Mouse (Mus musculus): Measurements from ENCODE around the gene Olfr1377. TPM values are rescaled to one million over a fixed set of nuclear protein-coding genes. Genes with fewer than 3 reads are reported as not detected.
A peak's percentile ranks its signal among the peaks of the same experiment; 100 is the strongest.

Olfr1377 gene
- not detected in 2 replicates for polyA plus RNA-seq (2015; fragmentation: Nextera tagmentation; extraction: Ambion mirVana)

DNA sequence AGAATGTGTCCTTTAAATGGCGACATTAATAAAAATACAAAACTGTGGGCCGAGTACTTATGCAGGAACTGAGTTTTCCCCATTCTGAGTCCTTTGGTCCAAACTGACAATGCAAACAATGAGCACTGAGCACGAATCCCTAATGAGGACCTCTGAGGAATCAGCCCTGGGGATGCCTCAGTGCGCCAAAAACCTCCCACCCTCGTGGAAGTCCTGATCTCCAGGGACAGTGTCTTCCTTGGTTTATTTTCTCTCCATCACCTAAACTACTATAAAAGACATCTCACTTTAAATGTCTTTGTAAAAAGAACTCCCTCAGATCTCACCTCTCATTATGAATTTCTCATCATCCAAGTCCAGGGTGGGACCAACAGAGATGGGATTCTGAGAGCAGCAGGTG, at the start of gene Olfr1377:
Gene Olfr1377 (plus strand): TSS at position 301 of the 400 bp plus-strand sequence.
- ATAC-seq (replicated peaks; ENCODE audit: extremely low read depth, insufficient read depth, low FRiP score) = no peak
- Histone ChIP-seq H3K9me3 (replicated peaks; ENCODE audit: control insufficient read depth, low read length) (no peaks in the 10 kb centered on the region), H3K27me3 (ENCODE audit: control insufficient read depth, insufficient read depth, low read length) (peaks cover 21% of the 10 kb centered on the region), H3K4me2 (ENCODE audit: low read depth, low read length) (no peak within 1 kb of the TSS), H3K4me3 (ENCODE audit: low read length) (no peak within 1 kb of the TSS), H3K27ac (ENCODE audit: low read length) (no peak within 1 kb of the TSS), H3K4me1 (ENCODE audit: control insufficient read depth, insufficient read depth, low read length) (no peaks in the 10 kb centered on the region), H3K9ac (ENCODE audit: low read length) (no peak within 1 kb of the TSS), H3K36me3 (ENCODE audit: control insufficient read depth, insufficient read depth) (no peaks in the 10 kb centered on the region)
- WGBS = 64% methylated on average over 5 of the region's 5 CpGs

DNA sequence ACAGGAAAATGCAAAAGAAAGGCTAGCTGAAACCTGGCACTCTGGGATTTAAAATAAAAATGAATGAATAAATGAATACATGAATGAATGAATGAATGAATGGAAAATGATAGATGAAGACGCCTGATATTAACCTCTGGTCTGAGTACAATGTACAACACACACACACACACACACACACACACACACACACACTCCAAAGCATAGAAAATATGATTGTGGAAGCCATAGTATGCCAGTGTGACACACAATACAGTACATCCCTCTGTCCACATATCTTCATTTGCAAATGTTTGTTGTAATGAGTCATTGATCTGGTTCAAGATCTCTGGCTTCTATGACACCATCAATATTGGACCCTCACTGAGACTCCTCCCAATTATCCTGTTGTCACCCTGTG, 49.7 kb upstream of the Olfr1377 start:
- H3K4me1 ChIP-seq (ENCODE audit: control insufficient read depth, insufficient read depth, low read length) = peaks cover 7% of the 10 kb centered on the region
- no peak overlapping the region; the same call in 1 of the 2 replicates for H3K4me3 ChIP-seq (ENCODE audit: low read length)
- H3K27ac ChIP-seq (ENCODE audit: low read length) = no peak overlapping the region
- peak overlapping the region; percentile 87; the same call in 1 of the 2 replicates for H3K9ac ChIP-seq (ENCODE audit: low read length)
- H3K4me2 ChIP-seq (ENCODE audit: low read depth, low read length) = peak overlapping the region; percentile 81
- no peaks in the 10 kb centered on the region for H3K36me3 ChIP-seq (ENCODE audit: control insufficient read depth, insufficient read depth)
- no peak for ATAC-seq (replicated peaks; ENCODE audit: extremely low read depth, insufficient read depth, low FRiP score)
- H3K9me3 ChIP-seq (replicated peaks; ENCODE audit: control insufficient read depth, low read length) = no peaks in the 10 kb centered on the region
- H3K27me3 ChIP-seq (ENCODE audit: control insufficient read depth, insufficient read depth, low read length) = peaks cover 6% of the 10 kb centered on the region
- 86% methylated on average over 1 of the region's 1 CpGs for WGBS

DNA sequence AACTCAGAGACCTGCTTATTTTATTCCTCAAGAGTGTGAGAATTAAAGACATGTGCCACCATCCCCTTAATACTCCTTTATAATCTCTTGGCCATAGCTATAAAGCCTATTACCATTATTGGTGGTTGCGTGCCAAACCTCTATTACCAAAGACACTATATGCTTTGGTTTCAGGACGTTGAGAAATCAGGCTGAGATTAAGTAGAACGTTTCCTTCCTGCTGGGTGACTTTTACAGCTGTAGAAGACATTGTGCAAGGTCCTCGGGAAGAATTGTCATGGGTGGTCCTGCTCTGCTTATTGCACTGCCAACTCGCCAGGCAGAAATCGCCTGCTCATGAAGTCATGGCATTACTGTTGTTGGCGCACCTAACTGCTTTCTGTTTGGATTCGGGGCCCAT, 43.3 kb upstream of the Olfr1377 start:
- H3K4me3 ChIP-seq (ENCODE audit: low read length) = no peak overlapping the region
- no peak overlapping the region for H3K27ac ChIP-seq (ENCODE audit: low read length)
- H3K27me3 ChIP-seq (ENCODE audit: control insufficient read depth, insufficient read depth, low read length) = 0 out of 2 replicates have a peak, but pooled peaks cover 2% of the 10 kb centered on the region
- H3K9me3 ChIP-seq (replicated peaks; ENCODE audit: control insufficient read depth, low read length) = no peaks in the 10 kb centered on the region
- H3K4me1 ChIP-seq (ENCODE audit: control insufficient read depth, insufficient read depth, low read length) = no peaks in the 10 kb centered on the region
- H3K36me3 ChIP-seq (ENCODE audit: control insufficient read depth, insufficient read depth) = no peaks in the 10 kb centered on the region
- 72% methylated on average over 8 of the region's 8 CpGs for WGBS
- H3K4me2 ChIP-seq (ENCODE audit: low read depth, low read length) = no peak overlapping the region
- no peak overlapping the region for H3K9ac ChIP-seq (ENCODE audit: low read length)
- ATAC-seq (replicated peaks; ENCODE audit: extremely low read depth, insufficient read depth, low FRiP score) = no peak

DNA sequence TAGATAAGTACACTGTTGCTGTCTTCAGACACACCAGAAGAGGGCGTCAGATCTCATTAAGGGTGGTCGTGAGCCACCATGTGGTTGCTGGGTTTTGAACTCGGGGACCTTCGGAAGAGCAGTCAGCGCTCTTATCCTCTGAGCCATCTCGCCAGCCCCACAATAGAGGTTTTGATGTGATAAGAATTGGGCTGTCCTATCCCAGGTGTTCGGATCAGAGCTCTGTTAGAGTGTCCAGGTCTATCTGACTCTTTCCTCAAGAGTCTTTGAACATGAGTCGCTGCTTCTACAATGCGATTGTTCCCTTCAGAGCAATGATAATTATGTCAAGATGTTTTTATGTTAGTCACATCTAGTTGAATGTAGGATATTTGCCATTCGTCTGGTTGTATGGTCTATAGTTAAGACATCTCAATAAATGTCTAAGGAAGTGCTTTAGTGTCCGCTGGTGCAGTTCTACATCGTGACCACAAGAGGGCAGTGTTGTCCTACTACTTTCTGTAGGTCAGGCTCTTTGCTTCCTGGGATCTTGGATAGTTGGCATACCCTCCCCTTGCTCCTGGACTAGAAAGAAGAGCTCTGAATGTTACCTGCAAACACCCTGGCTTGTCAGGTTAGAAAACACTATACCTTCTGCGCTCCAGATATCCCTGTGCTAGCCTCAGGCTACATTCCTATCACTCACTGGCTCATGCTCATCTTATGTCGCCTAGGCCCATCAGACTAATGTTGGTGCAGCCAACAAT, 42.0 kb upstream of the Olfr1377 start:
- Histone ChIP-seq H3K4me2 (ENCODE audit: low read depth, low read length) (no peak overlapping the region), H3K27ac (ENCODE audit: low read length) (no peak overlapping the region), H3K4me3 (ENCODE audit: low read length) (no peak overlapping the region), H3K4me1 (ENCODE audit: control insufficient read depth, insufficient read depth, low read length) (no peaks in the 10 kb centered on the region), H3K9me3 (replicated peaks; ENCODE audit: control insufficient read depth, low read length) (no peaks in the 10 kb centered on the region), H3K36me3 (ENCODE audit: control insufficient read depth, insufficient read depth) (no peaks in the 10 kb centered on the region), H3K9ac (ENCODE audit: low read length) (no peak overlapping the region), H3K27me3 (ENCODE audit: control insufficient read depth, insufficient read depth, low read length) (peaks cover 6% of the 10 kb centered on the region; the same call in 1 of the 2 replicates)
- ATAC-seq (replicated peaks; ENCODE audit: extremely low read depth, insufficient read depth, low FRiP score) = no peak
- 30% methylated on average over 14 of the region's 14 CpGs for WGBS

DNA sequence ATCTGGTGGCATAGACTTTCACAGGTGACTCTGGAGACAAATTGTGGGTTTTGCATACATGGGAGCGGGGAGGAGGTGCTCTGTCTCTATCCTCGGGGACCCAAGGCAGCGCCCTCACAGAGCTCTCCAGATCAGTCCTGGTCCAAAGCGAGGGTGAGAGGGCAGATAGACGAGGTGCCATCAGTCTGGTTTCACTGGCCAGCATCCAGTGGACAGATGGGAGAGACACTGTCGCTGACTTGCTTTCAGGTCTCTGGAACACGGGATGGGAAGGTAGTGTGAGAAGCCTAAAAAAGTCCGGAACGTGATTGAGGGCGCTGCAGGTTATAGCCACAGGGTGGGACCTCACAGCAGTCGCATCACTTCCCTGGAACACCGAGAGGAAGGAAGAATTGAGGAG, 39.4 kb upstream of the Olfr1377 start:
- Histone ChIP-seq H3K27ac (ENCODE audit: low read length) (no peak overlapping the region), H3K4me1 (ENCODE audit: control insufficient read depth, insufficient read depth, low read length) (no peaks in the 10 kb centered on the region), H3K4me3 (ENCODE audit: low read length) (no peak overlapping the region), H3K36me3 (ENCODE audit: control insufficient read depth, insufficient read depth) (no peaks in the 10 kb centered on the region), H3K4me2 (ENCODE audit: low read depth, low read length) (no peak overlapping the region), H3K9ac (ENCODE audit: low read length) (no peak overlapping the region), H3K9me3 (replicated peaks; ENCODE audit: control insufficient read depth, low read length) (no peaks in the 10 kb centered on the region), H3K27me3 (ENCODE audit: control insufficient read depth, insufficient read depth, low read length) (peaks cover 6% of the 10 kb centered on the region; the same call in 1 of the 2 replicates)
- WGBS = 59% methylated on average over 12 of the region's 12 CpGs
- no peak for ATAC-seq (replicated peaks; ENCODE audit: extremely low read depth, insufficient read depth, low FRiP score)

DNA sequence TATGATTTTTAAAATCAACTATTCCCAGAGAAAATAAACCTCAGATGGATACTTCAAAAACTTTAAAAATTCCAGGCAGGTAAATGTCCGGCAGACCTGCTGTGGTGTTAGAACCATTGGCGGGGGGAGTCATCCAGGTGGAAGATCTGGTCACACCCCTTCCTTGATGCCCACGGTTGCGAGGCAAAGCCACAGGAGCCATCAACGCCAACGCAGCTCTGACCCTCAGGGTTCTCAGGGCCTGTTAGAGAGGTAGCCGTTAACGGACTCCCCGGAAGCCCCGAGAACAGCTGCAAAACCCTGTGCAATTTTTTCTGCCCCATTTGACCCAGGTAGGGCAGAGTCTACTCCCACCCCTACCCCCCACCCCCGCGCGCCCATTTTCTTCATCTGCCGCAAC, 38.3 kb upstream of the Olfr1377 start, which contains the start of gene 4933414I15Rik:
Gene 4933414I15Rik (minus strand): TSS at position 260 of the 400 bp plus-strand sequence.
- Histone ChIP-seq H3K4me2 (ENCODE audit: low read depth, low read length) (no peak within 1 kb of the TSS), H3K27me3 (ENCODE audit: control insufficient read depth, insufficient read depth, low read length) (peaks cover 6% of the 10 kb centered on the region; the same call in 1 of the 2 replicates), H3K36me3 (ENCODE audit: control insufficient read depth, insufficient read depth) (no peaks in the 10 kb centered on the region), H3K9me3 (replicated peaks; ENCODE audit: control insufficient read depth, low read length) (no peaks in the 10 kb centered on the region), H3K4me3 (ENCODE audit: low read length) (no peak within 1 kb of the TSS), H3K27ac (ENCODE audit: low read length) (no peak within 1 kb of the TSS), H3K4me1 (ENCODE audit: control insufficient read depth, insufficient read depth, low read length) (no peaks in the 10 kb centered on the region), H3K9ac (ENCODE audit: low read length) (no peak within 1 kb of the TSS)
- no peak for ATAC-seq (replicated peaks; ENCODE audit: extremely low read depth, insufficient read depth, low FRiP score)
- 72% methylated on average over 14 of the region's 14 CpGs for WGBS

DNA sequence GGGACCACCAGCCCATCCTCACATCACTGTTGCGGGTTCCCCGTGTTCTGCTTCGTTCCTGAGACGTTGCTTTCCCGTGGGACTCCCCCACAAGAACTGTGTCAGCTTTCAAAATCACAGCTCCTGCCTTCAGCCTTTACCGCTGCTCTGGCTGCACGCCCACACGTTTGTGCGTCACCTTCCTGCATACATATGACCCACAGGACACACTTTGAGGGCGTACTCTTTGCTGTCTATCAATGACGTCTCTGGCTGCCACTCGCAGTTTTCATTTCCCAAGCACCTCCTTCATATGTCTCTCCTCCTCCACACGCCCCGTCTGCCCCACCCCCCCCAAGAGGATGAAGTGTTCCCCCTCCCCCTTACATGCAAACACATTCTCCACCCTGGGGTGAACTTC, 29.5 kb upstream of the Olfr1377 start:
- Histone ChIP-seq H3K36me3 (ENCODE audit: control insufficient read depth, insufficient read depth) (no peaks in the 10 kb centered on the region), H3K27me3 (ENCODE audit: control insufficient read depth, insufficient read depth, low read length) (no peaks in the 10 kb centered on the region; the same call in 1 of the 2 replicates), H3K4me2 (ENCODE audit: low read depth, low read length) (no peak overlapping the region), H3K9me3 (replicated peaks; ENCODE audit: control insufficient read depth, low read length) (no peaks in the 10 kb centered on the region), H3K4me1 (ENCODE audit: control insufficient read depth, insufficient read depth, low read length) (no peaks in the 10 kb centered on the region), H3K27ac (ENCODE audit: low read length) (no peak overlapping the region), H3K9ac (ENCODE audit: low read length) (no peak overlapping the region), H3K4me3 (ENCODE audit: low read length) (no peak overlapping the region)
- 57% methylated on average over 14 of the region's 14 CpGs for WGBS
- no peak for ATAC-seq (replicated peaks; ENCODE audit: extremely low read depth, insufficient read depth, low FRiP score)

DNA sequence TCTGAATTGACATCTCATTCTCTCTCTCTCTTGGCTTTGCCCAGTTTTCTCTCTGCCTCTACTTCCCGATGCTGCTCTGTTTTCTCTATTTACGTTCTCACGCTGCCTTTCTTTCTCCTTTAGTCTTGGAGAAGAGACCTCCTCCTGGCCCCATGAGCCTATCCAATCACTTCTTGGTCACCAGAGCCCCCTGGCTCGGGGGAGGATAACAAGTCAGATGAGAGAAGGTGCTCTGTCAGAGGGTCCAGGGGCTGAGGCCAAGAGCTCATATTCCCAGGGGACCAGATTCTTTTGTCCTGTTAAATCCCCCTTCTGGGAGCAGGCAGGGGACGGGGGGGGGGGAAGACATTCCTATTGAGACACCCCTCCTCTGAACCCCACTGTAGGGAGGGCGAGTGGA, 28.1 kb upstream of the Olfr1377 start, which contains the start of gene Prop1:
Gene Prop1 (minus strand): TSS at position 101 of the 400 bp plus-strand sequence.
- peaks cover 5% of the 10 kb centered on the region; the same call in 1 of the 2 replicates for H3K27me3 ChIP-seq (ENCODE audit: control insufficient read depth, insufficient read depth, low read length)
- no peak within 1 kb of the TSS for H3K4me2 ChIP-seq (ENCODE audit: low read depth, low read length)
- WGBS = 64% methylated on average over 6 of the region's 6 CpGs
- no peak within 1 kb of the TSS for H3K27ac ChIP-seq (ENCODE audit: low read length)
- ATAC-seq (replicated peaks; ENCODE audit: extremely low read depth, insufficient read depth, low FRiP score) = no peak
- H3K4me3 ChIP-seq (ENCODE audit: low read length) = no peak within 1 kb of the TSS
- no peaks in the 10 kb centered on the region for H3K9me3 ChIP-seq (replicated peaks; ENCODE audit: control insufficient read depth, low read length)
- no peak within 1 kb of the TSS for H3K9ac ChIP-seq (ENCODE audit: low read length)
- no peaks in the 10 kb centered on the region for H3K36me3 ChIP-seq (ENCODE audit: control insufficient read depth, insufficient read depth)
- H3K4me1 ChIP-seq (ENCODE audit: control insufficient read depth, insufficient read depth, low read length) = no peaks in the 10 kb centered on the region

DNA sequence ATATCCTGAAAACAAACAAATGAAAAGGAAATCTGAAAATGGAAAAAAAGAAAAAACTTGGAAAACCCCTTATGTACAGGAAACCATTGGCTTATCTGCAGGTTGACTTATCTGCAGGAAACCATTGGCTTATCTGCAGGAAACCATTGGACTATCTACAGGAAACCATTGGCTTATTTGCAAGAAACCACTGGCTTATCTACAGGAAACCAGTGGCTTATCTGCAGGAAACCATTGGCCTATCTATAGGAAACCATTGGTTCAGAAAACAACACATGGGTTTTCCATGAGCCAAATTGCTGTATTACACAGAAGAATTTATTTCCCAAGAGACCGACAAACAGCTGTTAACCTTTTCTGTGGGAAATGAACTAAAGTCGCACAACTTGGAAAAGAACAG, 16.9 kb upstream of the Olfr1377 start:
- no peaks in the 10 kb centered on the region for H3K9me3 ChIP-seq (replicated peaks; ENCODE audit: control insufficient read depth, low read length)
- no peak overlapping the region for H3K4me3 ChIP-seq (ENCODE audit: low read length)
- no peaks in the 10 kb centered on the region for H3K36me3 ChIP-seq (ENCODE audit: control insufficient read depth, insufficient read depth)
- H3K27me3 ChIP-seq (ENCODE audit: control insufficient read depth, insufficient read depth, low read length) = no peaks in the 10 kb centered on the region; the same call in 1 of the 2 replicates
- H3K27ac ChIP-seq (ENCODE audit: low read length) = no peak overlapping the region
- WGBS = 59% methylated on average over 2 of the region's 2 CpGs
- no peak overlapping the region for H3K4me2 ChIP-seq (ENCODE audit: low read depth, low read length)
- H3K4me1 ChIP-seq (ENCODE audit: control insufficient read depth, insufficient read depth, low read length) = no peaks in the 10 kb centered on the region
- H3K9ac ChIP-seq (ENCODE audit: low read length) = no peak overlapping the region
- no peak for ATAC-seq (replicated peaks; ENCODE audit: extremely low read depth, insufficient read depth, low FRiP score)
